Mouse (Mus musculus): ENCODE results near the gene Nexn.

- no peak for TF ChIP-seq CTCF (conservative IDR thresholded peaks at IDR 0.05; ENCODE audit: insufficient read depth, insufficient read length, low read depth, low read length)
- no peak for TF ChIP-seq POLR2A (IDR thresholded peaks at IDR 0.05; ENCODE audit: low read depth, low read length)
Measured at GRCm38 (mm10) chr3:152300376-152301337, 34.5 kb upstream of the Nexn start.

All from kidney, adult 2 months (tissue).